Mouse (Mus musculus) kidney, embryonic 14.5 days (tissue): ENCODE results near the gene Pigk. TPM values are rescaled to one million over a fixed set of nuclear protein-coding genes. Genes with fewer than 3 reads are reported as not detected.
A peak's percentile ranks its signal among the peaks of the same experiment; 100 is the strongest.

Source experiments
- ATAC-seq: fragments of 200-750 bp; cut with Nextera tagmentation; 2 replicates; pipeline ENCODE4 v1.8.0; 2017; ENCODE audit warnings: moderate number of reproducible peaks, mild to moderate bottlenecking, moderate TSS enrichment, moderate library complexity; ENCODE audit not compliant: low FRiP score, low TSS enrichment
- H3K27ac ChIP-seq: fragments of 300-500 bp; sonication (generic); 2 replicates; pipeline ENCODE4 v1.5.1; 2014; ENCODE audit warnings: low read depth, mild to moderate bottlenecking, low read length, moderate library complexity, mixed read lengths
- H3K27me3 ChIP-seq: fragments of 300-500 bp; sonication (generic); 2 replicates; pipeline ENCODE4 v1.6.1; 2014; ENCODE audit warnings: mild to moderate bottlenecking, low read length; ENCODE audit not compliant: control insufficient read depth, insufficient read depth
- H3K36me3 ChIP-seq: fragments of 300-500 bp; sonication (generic); 2 replicates; pipeline ENCODE4 v1.6.1; 2014; ENCODE audit warnings: low read length, mixed read lengths; ENCODE audit not compliant: control insufficient read depth, insufficient read depth
- H3K4me1 ChIP-seq: fragments of 300-500 bp; sonication (generic); 2 replicates; pipeline ENCODE4 v1.6.1; 2014; ENCODE audit warnings: low read length, mixed read lengths; ENCODE audit not compliant: control insufficient read depth, insufficient read depth
- H3K4me2 ChIP-seq: fragments of 300-500 bp; sonication (generic); replicated peaks from 2 replicates; pipeline ENCODE4 v1.6.1; 2014; ENCODE audit warnings: low read depth, mild to moderate bottlenecking, low read length
- H3K4me3 ChIP-seq: fragments of 300-500 bp; sonication (generic); 2 replicates; pipeline ENCODE4 v1.5.1; 2014; ENCODE audit warnings: mild to moderate bottlenecking, low read length
- H3K9ac ChIP-seq: fragments of 300-500 bp; sonication (generic); 2 replicates; pipeline ENCODE4 v1.6.1; 2014; ENCODE audit warnings: low read depth, mild to moderate bottlenecking, low read length, moderate library complexity
- H3K9me3 ChIP-seq: fragments of 300-500 bp; sonication (generic); 2 replicates; pipeline ENCODE4 v1.6.1; 2016; ENCODE audit warnings: low read length; ENCODE audit not compliant: control insufficient read depth
- WGBS: fragments of 180-500 bp; shearing (Covaris S2); extraction: QIAGEN DNeasy Blood & Tissue Kit; methylation state at CpG from one replicate; pipeline ENCODE4 v1.1.7; 2014; 5-methylcytosine and 5-hydroxymethylcytosine counted together
- polyA plus RNA-seq: library from polyadenylated mRNA; unstranded; fragments of >200 nt; fragmentation: Nextera tagmentation; extraction: Ambion mirVana; gene quantifications from 2 replicates; pipeline ENCODE4 v1.2.1, GENCODE M21; 2014

Pigk gene
- polyA plus RNA-seq, 1 experiment from 2014 or later, result 48.9 TPM

- Histone ChIP-seq H3K9ac (no peak overlapping the region), H3K4me2 (no peak overlapping the region), H3K4me1 (peaks cover 2% of the 10 kb centered on the region), H3K36me3 (no peaks in the 10 kb centered on the region), H3K9me3 (no peaks in the 10 kb centered on the region), H3K27ac (no peak overlapping the region), H3K27me3 (no peaks in the 10 kb centered on the region), H3K4me3 (no peak overlapping the region)
- no peak for ATAC-seq
- WGBS, result 58% methylated on average over 3 of the region's 3 CpGs
These were observed 4.0 kb upstream of the Pigk start for GRCm38 (mm10) chr3:152709936-152710335.

- H3K9ac ChIP-seq, result no peak overlapping the region
- H3K27me3 ChIP-seq, result no peaks in the 10 kb centered on the region
- WGBS, result 67% methylated on average over 4 of the region's 4 CpGs
- H3K27ac ChIP-seq, result no peak overlapping the region
- no peaks in the 10 kb centered on the region for H3K36me3 ChIP-seq
- H3K9me3 ChIP-seq, result no peaks in the 10 kb centered on the region
- H3K4me2 ChIP-seq, result no peak overlapping the region
- ATAC-seq, result no peak
- no peak overlapping the region for H3K4me3 ChIP-seq
- H3K4me1 ChIP-seq, result peaks cover 5% of the 10 kb centered on the region
These were observed 943 bp upstream of the Pigk start for GRCm38 (mm10) chr3:152712957-152713356.

- ATAC-seq, result no peak
- Histone ChIP-seq H3K4me1 (no peaks in the 10 kb centered on the region), H3K27ac (no peak overlapping the region), H3K4me3 (no peak overlapping the region), H3K27me3 (no peaks in the 10 kb centered on the region), H3K9me3 (no peaks in the 10 kb centered on the region), H3K4me2 (no peak overlapping the region), H3K36me3 (no peaks in the 10 kb centered on the region), H3K9ac (no peak overlapping the region)
- WGBS, result 91% methylated on average over 6 of the region's 6 CpGs
These were observed 7.4 kb downstream of the Pigk start for GRCm38 (mm10) chr3:152721301-152721700.

GRCm38 (mm10) chr3:152722836-152723235 lies 8.9 kb downstream of the Pigk start:
- H3K4me1 ChIP-seq, result peaks cover 6% of the 10 kb centered on the region; the same call in 1 of the 2 replicates
- H3K4me2 ChIP-seq, result no peak overlapping the region
- no peak overlapping the region for H3K9ac ChIP-seq
- H3K9me3 ChIP-seq, result no peaks in the 10 kb centered on the region
- H3K36me3 ChIP-seq, result no peaks in the 10 kb centered on the region
- no peak for ATAC-seq
- no peak overlapping the region for H3K4me3 ChIP-seq
- H3K27ac ChIP-seq, result no peak overlapping the region
- 62% methylated on average over 3 of the region's 3 CpGs for WGBS
- no peaks in the 10 kb centered on the region for H3K27me3 ChIP-seq

GRCm38 (mm10) chr3:152724446-152724845 lies 10.5 kb downstream of the Pigk start:
- Histone ChIP-seq H3K4me1 (peaks cover 6% of the 10 kb centered on the region; the same call in 1 of the 2 replicates), H3K27ac (no peak overlapping the region), H3K9ac (no peak overlapping the region), H3K9me3 (no peaks in the 10 kb centered on the region), H3K4me2 (no peak overlapping the region), H3K27me3 (no peaks in the 10 kb centered on the region), H3K36me3 (no peaks in the 10 kb centered on the region), H3K4me3 (no peak overlapping the region)
- ATAC-seq, result no peak
- 85% methylated on average over 9 of the region's 9 CpGs for WGBS

GRCm38 (mm10) chr3:152728238-152728637 lies 14.3 kb downstream of the Pigk start:
- Histone ChIP-seq H3K9ac (no peak overlapping the region), H3K36me3 (no peaks in the 10 kb centered on the region), H3K27ac (no peak overlapping the region), H3K27me3 (no peaks in the 10 kb centered on the region), H3K4me1 (peaks cover 6% of the 10 kb centered on the region; the same call in 1 of the 2 replicates), H3K9me3 (no peaks in the 10 kb centered on the region), H3K4me3 (no peak overlapping the region), H3K4me2 (no peak overlapping the region)
- peak; percentile 64; the same call in 1 of the 2 replicates for ATAC-seq
- WGBS, result 65% methylated on average over 6 of the region's 6 CpGs

GRCm38 (mm10) chr3:152733011-152733410 lies 19.1 kb downstream of the Pigk start:
- ATAC-seq, result no peak
- H3K9me3 ChIP-seq, result no peaks in the 10 kb centered on the region
- no peak overlapping the region for H3K4me2 ChIP-seq
- no peaks in the 10 kb centered on the region for H3K27me3 ChIP-seq
- H3K9ac ChIP-seq, result no peak overlapping the region
- WGBS, result 91% methylated on average over 4 of the region's 4 CpGs
- H3K4me3 ChIP-seq, result no peak overlapping the region
- H3K27ac ChIP-seq, result no peak overlapping the region
- no peaks in the 10 kb centered on the region for H3K4me1 ChIP-seq
- H3K36me3 ChIP-seq, result no peaks in the 10 kb centered on the region; the same call in 1 of the 2 replicates

GRCm38 (mm10) chr3:152733513-152733912 lies 19.6 kb downstream of the Pigk start:
- no peaks in the 10 kb centered on the region for H3K4me1 ChIP-seq
- H3K4me2 ChIP-seq, result no peak overlapping the region
- no peak overlapping the region for H3K27ac ChIP-seq
- H3K9me3 ChIP-seq, result no peaks in the 10 kb centered on the region
- H3K27me3 ChIP-seq, result no peaks in the 10 kb centered on the region
- H3K9ac ChIP-seq, result no peak overlapping the region
- no peak for ATAC-seq
- no peaks in the 10 kb centered on the region; the same call in 1 of the 2 replicates for H3K36me3 ChIP-seq
- H3K4me3 ChIP-seq, result no peak overlapping the region

- no peak overlapping the region for H3K4me3 ChIP-seq
- H3K27ac ChIP-seq, result no peak overlapping the region
- H3K9me3 ChIP-seq, result no peaks in the 10 kb centered on the region
- no peak overlapping the region for H3K9ac ChIP-seq
- H3K4me1 ChIP-seq, result no peaks in the 10 kb centered on the region
- no peak for ATAC-seq
- H3K36me3 ChIP-seq, result no peaks in the 10 kb centered on the region; the same call in 1 of the 2 replicates
- WGBS, result 76% methylated on average over 11 of the region's 11 CpGs
- no peaks in the 10 kb centered on the region for H3K27me3 ChIP-seq
- H3K4me2 ChIP-seq, result no peak overlapping the region
These were observed 20.2 kb downstream of the Pigk start for GRCm38 (mm10) chr3:152734100-152734499.
